Mouse (Mus musculus): ENCODE data around the gene Rnf38.

DNA sequence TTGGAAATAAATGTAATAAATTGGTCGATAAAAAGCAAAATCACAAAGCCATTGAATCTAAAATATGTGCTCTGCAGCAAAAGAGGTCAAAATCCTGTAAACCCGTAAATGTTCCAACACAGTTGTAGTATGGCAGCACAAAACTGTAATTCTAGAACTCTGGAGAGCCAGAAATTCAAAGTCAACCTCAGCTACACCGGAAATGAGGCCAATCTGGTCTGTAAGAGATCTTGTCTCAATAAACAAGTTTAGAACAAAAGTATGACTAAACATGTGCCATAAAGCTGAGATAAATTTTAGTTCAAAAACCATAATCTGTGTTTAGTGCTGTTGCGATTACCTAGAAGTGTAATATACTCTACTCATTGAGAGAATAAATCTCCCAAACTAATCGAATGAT, 69.0 kb downstream of the Rnf38 start:
- TF ChIP-seq CTCF (IDR thresholded peaks at IDR 0.05; ENCODE audit: low read depth) (no peak), EP300 (IDR thresholded peaks at IDR 0.05; ENCODE audit: low read depth) (no peak)

All from liver, embryonic 14.5 days (tissue).